Mouse (Mus musculus) hindbrain, postnatal 0 days (tissue): ENCODE data around the gene Il1r2. TPM values are rescaled to one million over a fixed set of nuclear protein-coding genes. Genes with fewer than 3 reads are reported as not detected.

ENCODE experiments used
- ATAC-seq: fragments of 200-750 bp; cut with Nextera tagmentation; 2 replicates; pipeline ENCODE4 v1.8.0; 2017; ENCODE audit warnings: mild to moderate bottlenecking, moderate TSS enrichment, moderate library complexity
- DNase-seq: peaks from one replicate; pipeline ENCODE4 v3.0.0-alpha.2; 2015; ENCODE audit warnings: low spot score
- H3K27ac ChIP-seq: fragments of 300-500 bp; sonication (generic); 2 replicates; pipeline ENCODE4 v1.5.1; 2014; ENCODE audit warnings: mild to moderate bottlenecking
- H3K27me3 ChIP-seq: fragments of 300-500 bp; sonication (generic); 2 replicates; pipeline ENCODE4 v1.6.1; 2014; ENCODE audit warnings: low read length, mixed read lengths; ENCODE audit not compliant: insufficient read depth
- H3K36me3 ChIP-seq: fragments of 300-500 bp; sonication (generic); 2 replicates; pipeline ENCODE4 v1.6.1; 2014; ENCODE audit warnings: low read length, mixed read lengths; ENCODE audit not compliant: insufficient read depth
- H3K4me1 ChIP-seq: fragments of 300-500 bp; sonication (generic); 2 replicates; pipeline ENCODE4 v1.6.1; 2014; ENCODE audit warnings: antibody characterized with exemption, low read length, mixed read lengths; ENCODE audit not compliant: insufficient read depth
- H3K4me2 ChIP-seq: fragments of 300-500 bp; sonication (generic); 2 replicates; pipeline ENCODE4 v1.6.1; 2014; ENCODE audit warnings: low read depth, mild to moderate bottlenecking, low read length, moderate library complexity, mixed read lengths
- H3K4me3 ChIP-seq: fragments of 300-500 bp; sonication (generic); 2 replicates; pipeline ENCODE4 v1.5.1; 2014; ENCODE audit warnings: low read length
- H3K9ac ChIP-seq: fragments of 300-500 bp; sonication (generic); replicated peaks from 2 replicates; pipeline ENCODE4 v1.6.1; 2014; ENCODE audit warnings: mild to moderate bottlenecking, low read length, moderate library complexity, mixed read lengths
- H3K9me3 ChIP-seq: fragments of 300-500 bp; sonication (generic); 2 replicates; pipeline ENCODE4 v1.6.1; 2016; ENCODE audit warnings: low read length, mixed read lengths
- CTCF ChIP-seq: IDR thresholded peaks from 2 replicates; pipeline ENCODE4 v1.5.1; 2016; ENCODE audit warnings: antibody characterized with exemption, control low read depth, low read depth
- WGBS: fragments of 180-500 bp; shearing (Covaris S2); extraction: QIAGEN DNeasy Blood & Tissue Kit; methylation state at CpG from one replicate; pipeline ENCODE4 v1.1.7; 2014; 5-methylcytosine and 5-hydroxymethylcytosine counted together
- polyA plus RNA-seq: library from polyadenylated mRNA; unstranded; fragments of >200 nt; fragmentation: Nextera tagmentation; extraction: Ambion mirVana; gene quantifications from 2 replicates; pipeline ENCODE4 v1.2.1, GENCODE M21; 2015
- total RNA-seq: library from RNA; depleted of rRNA; stranded (reverse); fragments of >200 nt; gene quantifications from 2 replicates; pipeline ENCODE4 v1.2.3, GENCODE M21; 2014

The Il1r2 gene
- total and polyA plus RNA-seq, 2 experiments from 2014 or later: 0.37 to 1.5 TPM

DNA sequence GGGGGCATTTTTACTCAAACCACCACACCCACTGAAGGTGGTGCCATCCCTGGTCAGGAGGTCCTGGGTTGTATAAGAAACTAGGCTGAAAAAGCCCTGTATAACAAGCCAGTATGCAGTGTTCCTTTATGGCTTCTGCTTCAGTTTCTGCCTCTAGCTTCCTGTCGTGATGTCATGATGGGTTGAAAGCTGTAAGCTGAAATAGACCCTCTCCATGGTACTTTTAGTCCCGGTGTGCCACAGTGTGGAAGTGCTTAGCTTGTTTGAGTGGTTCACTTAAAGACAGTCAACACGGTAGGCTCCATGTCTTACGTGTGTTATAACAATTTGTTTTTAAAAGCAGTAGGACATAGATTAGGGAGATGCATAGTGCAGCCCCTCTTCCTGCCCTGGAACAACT, 32.4 kb downstream of the Il1r2 start:
- WGBS: 80% methylated on average over 4 of the region's 4 CpGs
- ATAC-seq: no peak

DNA sequence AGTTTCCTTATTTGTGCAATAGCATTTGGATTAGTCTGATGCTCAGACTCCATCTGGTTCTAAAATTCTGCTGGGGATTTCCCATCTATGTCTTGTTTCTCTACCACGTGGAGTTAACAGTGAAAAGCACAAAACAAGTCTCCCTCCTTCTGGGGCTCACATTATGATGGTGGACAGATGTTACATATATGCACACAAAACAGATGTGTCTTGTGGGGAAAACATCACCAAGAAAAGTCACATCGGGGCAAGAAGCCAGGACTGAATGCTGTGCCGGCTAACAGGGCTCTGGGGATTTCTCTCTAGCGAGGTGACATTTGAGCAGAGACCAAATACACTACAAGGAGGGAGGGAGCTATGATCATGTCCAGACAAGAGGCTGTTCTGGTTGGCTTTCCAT, 32.8 kb downstream of the Il1r2 start:
- ATAC-seq (no peak), DNase-seq (no peak)
- H3K4me1 ChIP-seq: no peaks in the 10 kb centered on the region
- 65% methylated on average over 4 of the region's 4 CpGs for WGBS
- H3K9ac ChIP-seq: no peak overlapping the region
- H3K9me3 ChIP-seq: no peaks in the 10 kb centered on the region
- no peaks in the 10 kb centered on the region for H3K36me3 ChIP-seq
- no peak overlapping the region for H3K4me2 ChIP-seq
- TF ChIP-seq CTCF: no peak
- no peaks in the 10 kb centered on the region for H3K27me3 ChIP-seq
- H3K4me3 ChIP-seq: no peak overlapping the region
- no peak overlapping the region for H3K27ac ChIP-seq

More for the DNA sequence above, 32.4 kb downstream of the Il1r2 start:
- no peaks in the 10 kb centered on the region for H3K9me3 ChIP-seq
- H3K9ac ChIP-seq: no peak overlapping the region
- H3K27me3 ChIP-seq: no peaks in the 10 kb centered on the region
- H3K4me2 ChIP-seq: no peak overlapping the region
- TF ChIP-seq CTCF: no peak
- no peaks in the 10 kb centered on the region for H3K4me1 ChIP-seq
- H3K4me3 ChIP-seq: no peak overlapping the region
- no peak for DNase-seq
- H3K36me3 ChIP-seq: no peaks in the 10 kb centered on the region
- no peak overlapping the region for H3K27ac ChIP-seq

DNA sequence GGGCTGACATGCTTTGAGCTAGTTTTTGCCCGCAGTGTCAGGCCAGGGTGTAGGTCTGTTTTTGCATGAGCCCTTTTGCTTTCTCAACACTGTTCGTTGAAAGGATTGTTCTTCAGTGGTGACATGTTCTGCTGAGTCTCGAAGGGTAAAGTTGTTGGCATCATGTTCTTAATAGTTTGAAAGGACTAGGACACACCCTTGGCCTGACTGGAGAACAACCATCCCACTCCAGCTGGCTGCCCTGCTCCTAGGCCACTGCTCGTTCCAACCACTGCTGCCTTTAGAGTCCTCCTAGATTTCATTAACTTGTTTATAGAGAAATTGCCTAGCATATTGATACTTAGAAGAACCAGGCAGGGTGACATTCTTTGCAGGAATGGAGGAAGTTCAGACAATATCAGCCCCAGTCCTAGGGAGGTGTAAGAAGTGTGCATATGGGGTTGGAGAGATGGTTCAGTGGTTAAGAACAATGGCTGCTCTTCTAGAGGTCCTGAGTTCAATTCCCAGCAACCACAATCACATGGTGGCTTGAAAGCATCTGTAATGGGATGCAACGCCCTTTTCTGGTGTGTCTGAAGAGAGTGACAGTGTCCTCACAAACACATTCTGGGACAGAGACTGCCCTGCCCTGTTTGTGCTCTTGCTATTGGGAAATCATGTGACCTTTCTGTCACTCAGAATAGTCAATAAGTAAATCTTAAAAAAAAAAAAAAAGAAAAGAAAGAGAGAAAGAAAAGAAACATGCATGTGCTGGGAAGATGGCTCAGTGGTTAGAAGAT, 34.3 kb downstream of the Il1r2 start:
- ATAC-seq (no peak), DNase-seq (no peak)
- Histone ChIP-seq H3K4me3 (no peak overlapping the region), H3K9me3 (no peaks in the 10 kb centered on the region), H3K27me3 (no peaks in the 10 kb centered on the region), H3K4me2 (no peak overlapping the region), H3K9ac (no peak overlapping the region), H3K4me1 (no peaks in the 10 kb centered on the region), H3K27ac (no peak overlapping the region), H3K36me3 (no peaks in the 10 kb centered on the region)
- TF ChIP-seq CTCF: no peak
- WGBS: 68% methylated on average over 5 of the region's 5 CpGs

DNA sequence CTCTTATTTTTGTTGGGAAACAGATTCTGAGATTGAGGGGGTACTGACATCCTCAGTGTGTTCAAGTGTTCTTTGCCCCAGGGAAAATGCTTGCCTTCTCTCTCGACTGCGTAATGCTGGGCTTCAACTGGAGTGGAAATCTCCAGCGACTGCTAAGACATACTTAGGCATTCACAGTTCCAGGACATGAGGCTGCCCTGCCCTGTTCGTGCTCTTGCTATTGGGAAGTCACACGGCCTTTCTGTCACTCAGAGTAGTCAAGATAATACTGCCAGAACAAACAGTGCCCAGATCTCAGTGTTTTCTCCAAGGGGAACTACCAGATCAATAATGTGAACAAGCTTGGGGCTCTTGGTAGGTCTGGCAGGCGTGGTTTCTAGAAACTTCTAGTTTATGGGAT, 35.9 kb downstream of the Il1r2 start:
- Histone ChIP-seq H3K27ac (no peak overlapping the region), H3K4me1 (no peaks in the 10 kb centered on the region), H3K27me3 (no peaks in the 10 kb centered on the region), H3K4me2 (no peak overlapping the region), H3K9me3 (no peaks in the 10 kb centered on the region), H3K9ac (no peak overlapping the region), H3K36me3 (no peaks in the 10 kb centered on the region), H3K4me3 (no peak overlapping the region)
- DNase-seq (no peak), ATAC-seq (no peak)
- TF ChIP-seq CTCF: no peak
- WGBS: 74% methylated on average over 6 of the region's 6 CpGs

DNA sequence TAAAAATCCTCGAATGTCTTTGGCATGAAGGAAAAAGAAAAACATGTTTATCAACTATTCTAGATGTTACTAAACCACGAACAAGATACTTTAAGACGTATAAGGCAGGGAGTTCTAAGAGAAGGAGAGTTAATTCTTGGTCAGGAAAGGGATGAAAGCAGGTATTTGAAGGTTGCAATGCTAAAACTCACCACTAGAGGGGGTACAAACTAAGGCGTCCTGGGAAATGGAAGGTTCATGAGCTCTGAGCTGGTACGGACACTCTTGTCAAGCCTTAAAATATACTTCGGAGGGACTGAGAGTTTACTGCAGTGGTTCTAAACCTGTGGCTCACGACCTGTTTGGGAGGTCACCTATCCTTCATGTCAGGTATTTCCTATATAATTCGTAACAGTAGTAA, 41.4 kb downstream of the Il1r2 start:
- 53% methylated on average over 8 of the region's 8 CpGs for WGBS

DNA sequence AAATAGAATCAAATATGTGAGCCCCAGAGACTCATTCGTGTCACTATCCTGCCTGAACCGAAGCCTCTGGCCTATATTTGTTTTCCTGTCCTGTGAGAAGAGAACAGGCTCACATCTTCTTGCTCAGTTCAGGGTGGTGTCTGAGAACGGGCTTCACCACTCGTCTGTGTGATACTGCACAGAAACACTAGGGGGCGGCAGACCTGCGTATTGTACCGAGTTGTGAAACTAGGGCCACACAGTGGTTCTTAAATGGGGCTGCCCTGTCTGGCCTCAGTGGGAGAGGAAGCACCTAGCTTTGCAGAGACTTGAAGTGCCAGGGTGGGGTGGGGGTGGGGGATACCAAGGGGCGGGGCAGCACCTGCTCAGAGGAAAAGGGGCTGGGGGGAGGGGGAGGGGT, 42.5 kb downstream of the Il1r2 start:
- WGBS: 6% methylated on average over 8 of the region's 8 CpGs
- no peak overlapping the region for H3K4me2 ChIP-seq
- no peaks in the 10 kb centered on the region for H3K27me3 ChIP-seq
- no peak overlapping the region for H3K4me3 ChIP-seq
- ATAC-seq: peak; percentile 59
- no peaks in the 10 kb centered on the region for H3K36me3 ChIP-seq
- no peak overlapping the region for H3K27ac ChIP-seq
- H3K4me1 ChIP-seq: no peaks in the 10 kb centered on the region
- peak; percentile 87 for TF ChIP-seq CTCF
- DNase-seq: peak; percentile 87
- no peak overlapping the region for H3K9ac ChIP-seq
- no peaks in the 10 kb centered on the region for H3K9me3 ChIP-seq

More for the DNA sequence above, 41.4 kb downstream of the Il1r2 start:
- ATAC-seq: 0 out of 2 replicates have a peak, but pooled peaks have one; percentile 43
- Histone ChIP-seq H3K9ac (no peak overlapping the region), H3K4me1 (no peaks in the 10 kb centered on the region), H3K36me3 (no peaks in the 10 kb centered on the region), H3K4me3 (no peak overlapping the region), H3K9me3 (no peaks in the 10 kb centered on the region), H3K27me3 (no peaks in the 10 kb centered on the region), H3K4me2 (no peak overlapping the region), H3K27ac (no peak overlapping the region)
- TF ChIP-seq CTCF: peak; percentile 86
- DNase-seq: peak; percentile 80

DNA sequence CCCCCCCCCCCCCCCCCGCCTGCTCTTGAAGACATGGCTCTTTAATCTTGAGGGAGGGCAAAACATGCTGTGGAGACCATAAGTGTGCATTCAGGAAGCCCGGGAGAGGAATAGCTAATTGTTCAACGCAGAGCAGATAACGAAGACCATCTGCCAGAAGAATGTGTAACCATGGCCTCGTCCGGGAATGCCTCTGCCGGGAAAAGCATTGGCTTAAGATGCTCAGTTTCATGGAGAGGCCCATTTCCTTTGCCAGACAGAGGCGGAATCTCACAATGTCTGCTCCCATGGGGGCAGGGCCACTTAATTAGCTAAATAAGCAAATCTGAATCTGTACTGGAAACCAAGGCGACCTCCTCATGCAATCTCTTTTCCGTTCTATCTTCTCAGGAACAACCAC, 43.7 kb downstream of the Il1r2 start:
- Histone ChIP-seq H3K27ac (no peak overlapping the region), H3K9me3 (no peaks in the 10 kb centered on the region), H3K4me2 (no peak overlapping the region), H3K36me3 (no peaks in the 10 kb centered on the region), H3K4me3 (no peak overlapping the region), H3K9ac (no peak overlapping the region), H3K4me1 (no peaks in the 10 kb centered on the region), H3K27me3 (no peaks in the 10 kb centered on the region)
- peak; percentile 59 for ATAC-seq
- TF ChIP-seq CTCF: no peak
- WGBS: 27% methylated on average over 9 of the region's 10 CpGs
- peak; percentile 69 for DNase-seq
